Mouse (Mus musculus): Measurements from ENCODE around the gene Adcy2.

- no peak for TF ChIP-seq POLR2A (IDR thresholded peaks at IDR 0.05; ENCODE audit: control insufficient read depth, low read depth, low read length)
- TF ChIP-seq CTCF (IDR thresholded peaks at IDR 0.05; ENCODE audit: control insufficient read depth, insufficient read depth, insufficient replicate concordance, low read depth, low read length): no peak
Observed at GRCm38 (mm10) chr13:68593797-68594196, 405.5 kb downstream of the Adcy2 start.
